Mouse (Mus musculus) monocyte, adult 59 days (primary cell): ENCODE data around the gene H1fnt. TPM values are rescaled to one million over a fixed set of nuclear protein-coding genes. Genes with fewer than 3 reads are reported as not detected.

Experiments
- total RNA-seq, 2 experiments: library from RNA; stranded (reverse); gene quantifications; one replicate each; pipeline ENCODE4 v1.2.4; 2023

H1fnt gene
- not detected for total RNA-seq

DNA sequence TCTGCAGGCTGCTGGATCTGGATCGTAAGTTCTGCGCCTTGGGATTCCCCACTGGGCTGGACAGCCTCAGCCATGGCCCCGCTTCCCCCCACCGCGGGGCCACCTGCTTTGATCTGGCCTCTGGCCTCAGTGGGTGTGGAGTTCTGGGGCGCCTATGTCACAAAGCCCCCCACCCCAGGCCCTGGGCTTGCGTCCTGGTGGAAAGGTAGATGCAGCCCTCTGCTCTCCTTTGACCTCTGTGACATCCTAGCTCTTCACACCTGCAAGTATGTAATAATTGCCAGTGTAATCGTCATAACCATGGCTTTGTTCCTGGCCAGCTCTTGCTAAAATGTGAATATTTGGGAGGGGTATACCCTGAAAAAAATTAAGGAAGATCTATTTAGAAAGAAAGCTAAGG lies at the start of gene H1fnt:
Gene H1fnt, minus strand, starts transcription at position 101 of the 400 bp plus-strand sequence.

DNA sequence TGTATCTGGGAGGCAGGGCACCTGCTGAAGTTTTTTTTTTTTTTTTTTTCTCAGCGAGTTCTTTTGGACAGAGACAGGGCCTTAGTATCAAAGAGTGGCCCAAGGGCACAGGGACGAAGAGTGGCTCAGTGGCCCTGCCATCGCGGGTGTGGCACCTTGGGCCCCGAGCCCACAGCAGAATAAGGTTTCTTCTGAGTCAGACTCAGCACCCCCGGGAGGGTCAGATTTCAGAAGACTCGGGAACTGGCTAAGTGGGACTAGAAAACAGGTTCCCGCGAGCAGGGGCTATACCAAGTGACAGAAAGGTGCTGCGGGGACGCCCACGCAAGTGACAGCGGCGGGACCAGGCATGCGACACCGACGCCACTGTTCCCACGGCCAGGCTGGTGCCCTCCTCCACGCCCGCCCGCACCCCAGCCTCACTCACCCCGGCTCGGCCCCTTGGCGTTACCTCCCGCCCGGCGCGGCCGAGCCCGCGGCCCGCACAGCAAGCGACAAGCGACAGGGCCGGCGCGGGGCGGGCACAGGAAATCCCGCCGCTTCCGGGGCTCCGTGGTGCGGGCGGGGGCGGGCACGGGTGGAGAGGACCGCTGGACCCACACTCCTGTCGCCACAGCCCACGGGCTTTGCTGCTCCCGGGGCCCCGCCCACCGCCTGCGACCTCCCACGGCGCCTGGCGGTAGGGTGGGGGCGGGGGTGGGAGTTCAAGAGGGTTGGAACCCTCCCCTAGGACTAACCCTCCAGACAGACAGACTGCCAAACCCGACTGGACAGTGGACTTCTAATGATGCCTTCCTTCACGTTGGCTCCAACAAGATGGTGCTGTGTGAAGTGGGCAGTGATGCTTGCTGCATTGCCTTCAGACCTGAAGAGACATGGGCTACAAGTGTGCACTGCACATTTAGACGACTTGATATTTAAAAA lies 38.8 kb upstream of the H1fnt start, which contains the start of gene Zfp641:
Gene Zfp641, minus strand, starts transcription at position 534 of the 924 bp plus-strand sequence.

DNA sequence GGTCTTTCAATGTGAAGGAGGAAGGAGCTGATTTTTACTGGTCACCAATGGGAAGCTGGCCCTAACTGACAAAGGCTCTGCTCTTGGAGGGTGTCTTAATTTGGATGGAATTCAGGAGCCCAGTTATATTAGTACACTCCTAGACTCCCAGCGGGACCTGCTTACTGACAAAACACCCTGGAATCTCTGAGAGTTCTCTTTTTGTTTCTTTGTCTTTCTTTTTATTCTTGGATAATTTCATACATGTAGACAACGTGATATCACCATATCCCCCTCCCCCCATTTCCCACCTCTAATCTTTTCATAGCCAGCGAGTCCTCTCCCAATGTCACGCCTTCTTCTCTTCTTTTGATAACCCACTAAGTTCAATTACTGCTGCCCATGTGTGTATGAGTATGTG lies 22.7 kb downstream of the H1fnt start, which contains the start of gene Olfr286:
Gene Olfr286, minus strand, starts transcription at position 101 of the 400 bp plus-strand sequence.

DNA sequence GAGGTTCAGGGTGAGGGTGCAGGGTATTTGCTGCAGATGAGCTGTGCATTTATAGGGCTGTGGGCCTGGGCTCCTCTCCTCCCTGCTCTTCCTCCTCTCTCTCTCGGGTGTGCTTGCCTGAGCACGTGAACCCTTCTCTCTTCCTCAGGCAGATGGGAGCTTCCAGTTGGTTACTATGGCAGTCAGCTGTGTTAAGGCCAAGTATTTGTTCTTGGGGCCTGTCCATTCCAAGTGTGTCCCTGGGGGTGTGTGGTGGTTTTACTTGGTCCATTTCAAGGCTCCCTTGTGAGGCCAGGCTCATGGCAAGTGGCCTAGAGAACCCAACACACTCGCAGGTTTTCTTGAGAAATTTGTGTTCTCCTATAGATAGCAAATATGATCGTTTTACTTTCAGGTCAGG lies 36.2 kb downstream of the H1fnt start, which contains the start of the genes Gm44579 and Olfr287:
Gene Gm44579, minus strand, starts transcription at position 101 of the 400 bp plus-strand sequence.
Gene Olfr287, minus strand, starts transcription at position 180 of the 400 bp plus-strand sequence.

Other genes with a start within 250 kb of the H1fnt start
- gene Pfkm, start 164.7 kb downstream of the H1fnt start, total RNA-seq: 1 to 10 TPM; 5.6 to 6.6 TPM
- 10 to 100 TPM; 37.6 to 39.5 TPM for gene Senp1, start 163.5 kb downstream of the H1fnt start, total RNA-seq
- 10 to 100 TPM; 23.3 to 23.4 TPM for gene Asb8, start 91.7 kb downstream of the H1fnt start, total RNA-seq
- gene Ccdc184, start 90.1 kb downstream of the H1fnt start, total RNA-seq: not detected
- gene Olfr288, start 61.8 kb downstream of the H1fnt start, total RNA-seq: not detected
- gene Gm44579, start 36.3 kb downstream of the H1fnt start, total RNA-seq: not detected
- not detected for gene Olfr287, start 36.2 kb downstream of the H1fnt start, total RNA-seq
- gene Olfr286, start 22.8 kb downstream of the H1fnt start, total RNA-seq: not detected
- under 1 TPM; 0.16 to 0.30 TPM for gene Zfp641, start 38.9 kb upstream of the H1fnt start, total RNA-seq
- gene Olfr285, start 60.1 kb upstream of the H1fnt start, total RNA-seq: not detected
- gene Olfr284, start 83.7 kb upstream of the H1fnt start, total RNA-seq: not detected
- not detected for gene Olfr283, start 123.7 kb upstream of the H1fnt start, total RNA-seq
- gene Olfr282, start 173.9 kb upstream of the H1fnt start, total RNA-seq: not detected
- gene Olfr281, start 195.3 kb upstream of the H1fnt start, total RNA-seq: not detected
- not detected for gene OR5BS1P, start 212.6 kb upstream of the H1fnt start, total RNA-seq
- gene Lalba, start 225.4 kb upstream of the H1fnt start, total RNA-seq: under 1 TPM in 1 of 2 experiments, not detected in 1; 0.73 TPM
- gene Olfr279, start 235.1 kb upstream of the H1fnt start, total RNA-seq: not detected